Mouse (Mus musculus) spleen, postnatal 14 days (tissue): ENCODE results near the gene Paqr8.

Experiments
- DNase-seq, 2 experiments: peaks; one replicate each; pipeline ENCODE4 v3.0.0; 2021 to 2022; ENCODE audit warnings: low spot score in 2 of 2

The Paqr8 gene

GRCm38 (mm10) chr1:20890404-20890921, at the start of gene Paqr8:
Gene Paqr8 (plus strand): TSS chr1:20890606.
- peak; percentile 44 to 51 for DNase-seq

- DNase-seq = no peak
Measured at GRCm38 (mm10) chr1:20856924-20857902, 33.2 kb upstream of the Paqr8 start.

DNA sequence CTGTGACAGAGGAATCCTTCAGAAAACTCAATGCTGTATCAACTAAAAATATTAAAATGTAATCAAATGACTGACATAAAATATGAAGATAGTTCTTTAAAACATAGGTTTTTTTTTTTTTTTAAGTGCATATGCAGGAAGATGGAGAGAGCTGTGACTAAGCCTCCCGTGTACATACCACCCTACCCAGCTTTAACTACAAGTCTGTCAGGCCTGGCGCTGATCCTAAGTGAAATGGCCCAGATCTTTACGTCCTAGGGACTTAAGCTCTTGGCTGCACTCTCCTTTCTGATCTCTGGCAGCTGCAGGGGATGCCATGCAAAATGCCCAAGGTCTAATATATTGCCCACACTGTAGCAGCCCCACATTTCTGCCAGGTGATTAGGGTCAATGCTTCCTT, 29.6 kb upstream of the Paqr8 start:
- no peak for DNase-seq

DNA sequence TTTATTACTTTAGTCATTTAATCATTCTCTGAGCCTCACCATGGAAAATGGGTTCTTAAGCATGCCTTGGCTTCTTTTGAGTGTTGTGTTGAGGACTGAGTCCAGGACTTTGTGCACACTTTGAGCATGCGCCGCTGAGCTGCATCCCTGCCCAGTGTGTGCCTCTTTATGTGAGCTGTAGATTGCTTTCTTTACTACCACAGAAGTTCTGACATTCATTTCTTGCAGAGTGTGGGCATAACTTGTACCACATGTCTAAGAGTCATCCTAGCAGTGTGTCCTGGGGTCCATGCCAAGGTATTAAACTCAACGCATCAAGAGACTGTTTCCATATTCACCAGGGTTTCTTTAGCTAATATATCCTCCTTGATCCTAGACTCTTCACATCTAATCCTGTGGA, 28.5 kb upstream of the Paqr8 start:
- DNase-seq = no peak

GRCm38 (mm10) chr1:20863452-20864172, 26.8 kb upstream of the Paqr8 start:
- DNase-seq = no peak

DNA sequence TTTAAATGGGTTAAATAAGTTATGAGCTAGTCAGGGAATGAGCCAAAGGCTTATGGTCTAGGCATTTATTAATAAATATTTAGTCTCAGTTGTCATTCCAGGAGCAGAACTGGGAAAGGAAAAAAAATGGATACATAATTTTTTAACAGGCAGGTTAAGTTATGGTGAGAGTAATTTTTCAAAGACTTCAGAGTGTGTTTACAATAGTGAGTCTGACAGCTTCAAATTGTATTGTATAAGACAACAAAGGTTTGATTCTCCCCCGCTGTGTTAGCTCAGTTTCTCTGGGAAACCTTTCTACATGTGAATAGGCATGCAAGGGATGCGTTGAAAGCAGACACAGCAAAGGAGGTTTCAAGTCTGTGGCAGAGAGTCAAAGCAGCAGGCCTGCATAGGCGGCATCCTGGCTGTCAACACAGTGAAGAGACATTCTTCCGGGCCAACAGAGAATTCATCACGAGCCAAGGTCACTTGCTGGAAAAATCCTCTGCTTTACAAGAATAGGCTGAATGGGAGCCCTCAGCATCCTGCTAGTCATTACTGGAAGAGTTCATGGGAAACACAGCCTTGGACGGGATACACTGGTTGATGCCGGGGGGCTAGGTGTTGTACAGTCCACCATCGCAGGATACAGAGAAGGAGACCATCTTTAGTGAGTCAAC, 23.0 kb upstream of the Paqr8 start:
- DNase-seq = no peak

GRCm38 (mm10) chr1:20868036-20868435, 22.4 kb upstream of the Paqr8 start:
- DNase-seq = no peak

DNA sequence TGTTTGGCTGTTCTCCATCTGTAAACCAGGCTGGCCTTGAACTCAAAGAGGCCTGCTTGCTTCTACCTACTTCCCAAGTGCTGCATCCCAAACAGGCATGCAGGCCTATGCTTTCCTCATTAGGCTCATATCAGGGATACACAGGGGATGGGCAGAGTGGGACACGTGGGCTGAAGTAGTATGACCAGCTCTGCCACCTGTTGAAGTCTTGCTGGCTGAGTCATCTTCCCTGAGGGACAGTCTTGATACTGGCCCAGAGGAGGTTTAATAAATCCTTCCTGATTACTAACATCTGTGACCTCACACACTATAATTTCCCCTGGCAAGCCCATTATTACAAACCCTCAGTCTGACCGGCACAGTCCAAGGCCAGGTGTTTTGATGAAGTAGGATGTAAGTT, 19.5 kb upstream of the Paqr8 start:
- no peak for DNase-seq

DNA sequence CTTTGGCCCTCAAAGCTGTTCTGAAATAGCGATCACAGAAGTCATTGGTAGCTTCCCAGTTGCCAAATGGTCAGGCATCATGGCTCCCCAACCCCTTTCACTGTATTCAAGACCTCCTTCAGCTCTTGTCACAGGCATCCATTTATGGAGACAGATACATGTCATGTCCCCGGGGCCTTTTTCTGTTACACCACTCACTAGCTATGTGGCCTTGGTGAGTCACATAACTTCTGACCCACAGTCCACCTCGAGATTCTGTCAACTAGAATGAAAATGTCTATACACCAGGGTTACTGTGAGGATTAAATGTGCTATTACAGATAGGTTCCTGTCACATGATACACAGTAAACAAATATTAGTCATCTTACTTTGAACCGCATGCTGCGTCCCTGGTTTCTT, 17.9 kb upstream of the Paqr8 start:
- DNase-seq = no peak

DNA sequence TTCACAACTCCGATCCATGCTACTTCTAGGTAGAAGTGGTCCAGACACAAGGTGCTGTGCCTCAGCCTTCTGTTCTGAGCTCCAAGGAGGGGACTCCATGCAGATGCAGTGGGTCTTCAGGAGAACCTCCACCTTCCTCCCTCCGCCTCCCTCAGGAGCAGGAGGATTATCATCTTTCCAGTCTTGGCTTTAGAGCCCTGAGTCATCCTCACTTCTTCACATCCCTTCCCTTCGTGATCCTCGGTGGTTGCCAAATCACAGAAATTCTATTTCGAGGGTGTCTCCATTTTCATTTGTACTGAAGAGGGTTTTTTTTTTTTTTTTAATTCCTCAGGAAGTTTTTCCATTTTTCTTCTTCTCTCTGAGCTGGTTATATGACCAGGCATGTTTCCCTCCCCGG, 16.3 kb upstream of the Paqr8 start:
- no peak for DNase-seq

DNA sequence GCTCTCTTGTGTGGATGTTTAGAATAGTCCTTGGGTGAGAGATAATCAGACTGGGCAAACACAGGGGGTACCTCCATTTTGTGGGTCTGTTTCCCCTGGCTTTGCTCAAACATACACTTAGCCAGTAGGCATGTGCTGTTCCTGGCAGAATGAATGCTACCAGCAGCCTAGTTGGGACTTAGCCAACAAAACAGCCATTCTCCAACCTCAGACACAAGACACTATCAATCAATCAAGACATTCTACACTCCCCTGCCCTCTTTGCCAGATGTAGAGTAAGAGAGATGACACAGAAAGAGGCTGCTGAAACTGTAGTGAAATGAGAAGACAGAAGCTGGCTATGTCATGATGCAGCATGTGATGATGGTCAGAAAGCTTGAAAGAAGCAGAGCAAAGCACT, 13.1 kb upstream of the Paqr8 start:
- no peak for DNase-seq

- no peak for DNase-seq
Measured at GRCm38 (mm10) chr1:20879361-20879760, 11.0 kb upstream of the Paqr8 start.

- no peak for DNase-seq
Measured at GRCm38 (mm10) chr1:20883079-20883478, 7.3 kb upstream of the Paqr8 start.

DNA sequence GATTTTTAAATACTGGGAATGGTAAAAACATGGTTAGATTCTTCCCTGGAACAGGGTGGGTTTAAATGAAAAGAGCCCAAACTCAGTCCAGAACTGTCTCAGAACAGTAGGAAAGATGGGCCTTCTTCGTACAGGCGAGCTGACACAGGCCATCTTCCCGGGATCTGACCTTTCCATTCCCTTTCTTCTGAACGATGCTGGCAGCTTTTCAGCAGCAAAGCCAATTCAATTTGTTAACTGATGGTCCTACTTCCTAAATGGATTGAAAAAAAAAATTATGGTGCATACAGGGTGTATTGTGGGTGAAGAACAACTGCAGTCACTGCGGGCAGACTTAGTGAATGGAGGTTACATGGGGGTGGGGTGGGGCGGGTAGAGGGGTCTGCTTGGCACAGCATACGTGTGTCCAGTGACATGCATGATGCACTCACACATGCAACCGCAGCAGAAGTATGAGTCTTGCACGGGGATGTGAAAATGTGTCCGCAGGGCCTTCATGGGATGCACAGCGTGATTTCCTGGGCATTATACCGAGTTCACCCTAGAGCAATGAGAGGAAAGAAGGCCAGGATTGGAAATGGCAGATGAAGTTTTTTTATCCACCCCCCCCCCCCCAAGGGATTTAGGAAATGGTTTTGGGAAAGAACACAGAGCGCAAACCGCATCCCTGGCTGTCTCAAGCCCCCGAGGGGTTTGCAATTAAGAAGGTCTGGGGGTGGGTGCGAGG, 566 bp upstream of the Paqr8 start:
- DNase-seq = no peak

GRCm38 (mm10) chr1:20890941-20891399, 564 bp downstream of the Paqr8 start:
- DNase-seq = peak; percentile 18 to 21

DNA sequence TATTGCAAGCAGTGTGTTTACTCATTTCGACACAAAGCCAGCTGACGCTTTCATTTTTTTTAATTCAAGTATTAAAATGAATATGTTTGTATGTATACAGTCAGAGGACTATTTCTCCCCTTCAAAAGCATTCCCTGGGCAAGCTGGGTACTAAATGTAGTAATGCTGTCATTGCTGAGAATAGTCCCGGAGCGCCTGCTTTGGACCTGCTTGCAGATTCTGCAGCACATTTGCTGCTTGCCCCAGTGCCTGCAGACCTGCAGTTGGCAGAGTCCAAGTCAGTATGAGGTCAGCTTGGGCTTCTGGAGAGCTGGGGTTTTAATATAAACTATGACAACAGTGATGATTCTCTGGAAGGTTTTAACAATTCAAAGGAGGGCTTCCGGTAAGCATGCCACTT, 2.7 kb downstream of the Paqr8 start:
- DNase-seq = no peak

DNA sequence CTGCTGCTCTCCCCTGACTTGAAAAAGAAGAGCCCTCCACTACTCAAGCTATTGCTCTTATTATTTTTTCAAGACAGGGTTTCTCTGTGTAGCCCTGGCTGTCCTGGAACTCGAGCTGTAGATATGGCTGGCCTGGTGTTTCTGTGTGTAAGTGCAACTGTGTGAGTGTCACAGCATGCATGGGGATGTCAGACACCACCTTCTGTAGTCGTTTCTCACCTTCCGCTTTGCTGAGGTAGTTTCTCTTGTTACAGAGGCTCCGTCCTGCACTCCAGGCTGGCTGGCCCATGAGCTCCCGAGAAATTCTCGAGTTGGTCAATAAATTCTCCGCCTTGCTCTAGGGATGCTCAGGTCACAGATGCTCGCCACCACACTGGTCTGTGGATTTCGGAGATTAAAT, 8.0 kb downstream of the Paqr8 start:
- no peak for DNase-seq

DNA sequence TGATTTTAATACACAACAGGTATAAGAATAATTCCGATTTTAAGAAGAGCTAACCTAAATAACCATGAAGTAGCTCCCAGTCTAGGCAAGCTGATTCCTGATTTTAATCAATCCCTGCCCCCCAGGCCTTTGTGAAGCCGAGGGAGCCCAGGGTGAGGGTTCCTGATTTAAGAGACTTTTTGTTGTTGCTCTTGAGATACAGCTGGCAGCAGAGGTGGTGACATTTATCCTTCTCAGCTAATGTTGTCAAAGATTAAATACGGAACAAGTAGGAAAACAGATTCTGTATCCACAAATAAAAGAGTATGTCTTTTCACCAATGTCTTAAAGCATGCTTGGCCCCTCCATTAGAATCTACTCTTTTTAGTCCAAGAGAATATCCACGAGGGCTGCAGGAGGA, 9.9 kb downstream of the Paqr8 start:
- DNase-seq = no peak

DNA sequence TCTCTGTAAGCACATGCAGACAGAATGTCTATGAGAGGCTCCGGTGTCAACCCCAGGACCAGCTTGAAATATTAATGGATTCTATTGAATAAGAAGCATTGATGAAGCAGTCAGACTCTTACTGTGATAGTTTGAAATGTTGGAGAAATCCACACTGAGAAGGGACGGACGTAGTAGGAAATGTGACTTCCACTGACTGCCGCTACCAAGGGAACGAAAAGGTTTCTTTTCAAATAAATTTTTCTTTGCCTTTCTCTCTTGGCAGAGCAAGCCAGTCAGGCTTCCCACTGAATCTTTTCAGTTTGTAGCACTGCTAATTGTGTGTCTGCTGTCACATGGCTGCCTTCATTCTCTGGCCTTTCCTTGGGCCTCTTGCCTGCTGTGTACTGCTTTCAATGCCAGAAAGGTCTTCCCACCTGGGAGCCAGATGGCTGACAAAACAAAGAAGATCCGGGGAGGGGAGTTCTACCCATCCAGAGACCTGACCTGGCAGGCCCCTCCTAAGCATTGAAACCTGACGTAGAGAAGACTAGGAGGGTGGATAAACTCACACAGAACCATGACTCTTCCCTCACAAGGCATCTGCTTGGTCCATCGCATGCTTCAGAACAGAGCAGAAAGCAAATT, 15.2 kb downstream of the Paqr8 start:
- no peak for DNase-seq

- DNase-seq = no peak
Measured at GRCm38 (mm10) chr1:20906128-20906515, 15.7 kb downstream of the Paqr8 start.

DNA sequence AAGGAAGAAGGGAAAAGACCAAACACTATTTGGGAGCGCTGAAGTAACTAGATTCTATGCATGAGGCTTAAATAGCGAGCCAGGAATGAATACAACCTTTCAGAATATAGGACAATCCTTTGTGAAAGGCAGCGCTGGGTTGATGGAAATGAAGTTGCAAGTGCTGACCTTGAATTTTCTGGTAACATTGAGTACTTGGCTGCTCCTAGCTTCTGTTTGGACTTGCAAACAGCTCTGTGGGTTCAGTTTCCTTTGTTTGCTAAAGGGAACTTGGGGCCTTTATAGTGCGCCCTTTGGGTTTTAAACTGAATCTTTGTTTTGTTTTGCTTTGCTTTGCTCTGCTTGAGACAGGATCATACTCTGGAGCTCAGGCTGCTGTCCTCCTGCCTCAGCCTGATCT, 18.1 kb downstream of the Paqr8 start:
- DNase-seq = no peak
